Mouse (Mus musculus) midbrain, embryonic 16.5 days (tissue): ENCODE data around the gene Aen. TPM values are rescaled to one million over a fixed set of nuclear protein-coding genes. Genes with fewer than 3 reads are reported as not detected.

Experiments used
- ATAC-seq: fragments of 200-750 bp; cut with Nextera tagmentation; 2 replicates; pipeline ENCODE4 v1.8.0; 2017; ENCODE audit warnings: moderate TSS enrichment
- H3K27ac ChIP-seq: fragments of 300-500 bp; sonication (generic); 2 replicates; pipeline ENCODE4 v1.5.1; 2014; ENCODE audit warnings: mild to moderate bottlenecking, low read length, mixed read lengths
- H3K27me3 ChIP-seq: fragments of 300-500 bp; sonication (generic); 2 replicates; pipeline ENCODE4 v1.6.1; 2014; ENCODE audit warnings: low read depth, low read length, mixed read lengths; ENCODE audit not compliant: control insufficient read depth, insufficient read depth
- H3K36me3 ChIP-seq: fragments of 300-500 bp; sonication (generic); 2 replicates; pipeline ENCODE4 v1.6.1; 2014; ENCODE audit warnings: mild to moderate bottlenecking, low read length, moderate library complexity, mixed read lengths; ENCODE audit not compliant: control insufficient read depth, insufficient read depth
- H3K4me1 ChIP-seq: fragments of 300-500 bp; sonication (generic); 2 replicates; pipeline ENCODE4 v1.6.1; 2014; ENCODE audit warnings: mild to moderate bottlenecking, low read length, mixed read lengths; ENCODE audit not compliant: control insufficient read depth, insufficient read depth
- H3K4me2 ChIP-seq: fragments of 300-500 bp; sonication (generic); 2 replicates; pipeline ENCODE4 v1.6.1; 2014; ENCODE audit warnings: mild to moderate bottlenecking, low read length, mixed read lengths
- H3K4me3 ChIP-seq: fragments of 300-500 bp; sonication (generic); 2 replicates; pipeline ENCODE4 v1.5.1; 2014; ENCODE audit warnings: low read depth, mild to moderate bottlenecking, low read length, moderate library complexity, mixed read lengths
- H3K9ac ChIP-seq: fragments of 300-500 bp; sonication (generic); 2 replicates; pipeline ENCODE4 v1.6.1; 2014; ENCODE audit warnings: low read depth, low read length, mixed read lengths
- H3K9me3 ChIP-seq: fragments of 300-500 bp; sonication (generic); replicated peaks from 2 replicates; pipeline ENCODE4 v1.6.1; 2014; ENCODE audit warnings: mild to moderate bottlenecking, low read length, mixed read lengths; ENCODE audit not compliant: control insufficient read depth, poor library complexity, severe bottlenecking
- WGBS: fragments of 180-500 bp; shearing (Covaris S2); extraction: QIAGEN DNeasy Blood & Tissue Kit; methylation state at CpG from one replicate; pipeline ENCODE4 v1.1.7; 2014; 5-methylcytosine and 5-hydroxymethylcytosine counted together
- polyA plus RNA-seq: library from polyadenylated mRNA; unstranded; fragments of >200 nt; fragmentation: Nextera tagmentation; extraction: Ambion mirVana; gene quantifications from 2 replicates; pipeline ENCODE4 v1.2.1, GENCODE M21; 2015

The Aen gene
- polyA plus RNA-seq, 1 experiment from 2014 or later, result 54.0 TPM

GRCm38 (mm10) chr7:78910336-78911098, 14.9 kb downstream of the Aen start:
- Histone ChIP-seq H3K9ac (no peak overlapping the region), H3K4me1 (peaks cover 10% of the 10 kb centered on the region; the same call in 1 of the 2 replicates), H3K9me3 (no peaks in the 10 kb centered on the region), H3K27ac (no peak overlapping the region), H3K4me2 (no peak overlapping the region), H3K27me3 (no peaks in the 10 kb centered on the region; the same call in 1 of the 2 replicates), H3K4me3 (no peak overlapping the region), H3K36me3 (peaks cover 11% of the 10 kb centered on the region)
- ATAC-seq, result peak; percentile 27; the same call in 1 of the 2 replicates
- WGBS, result 39% methylated on average over 6 of the region's 6 CpGs

- no peak overlapping the region for H3K4me2 ChIP-seq
- no peaks in the 10 kb centered on the region for H3K9me3 ChIP-seq
- peaks cover 10% of the 10 kb centered on the region; the same call in 1 of the 2 replicates for H3K4me1 ChIP-seq
- ATAC-seq, result no peak
- no peak overlapping the region for H3K27ac ChIP-seq
- no peak overlapping the region for H3K9ac ChIP-seq
- no peak overlapping the region for H3K4me3 ChIP-seq
- H3K36me3 ChIP-seq, result peaks cover 11% of the 10 kb centered on the region
- 88% methylated on average over 4 of the region's 4 CpGs for WGBS
- no peaks in the 10 kb centered on the region; the same call in 1 of the 2 replicates for H3K27me3 ChIP-seq
These were observed 15.6 kb downstream of the Aen start for GRCm38 (mm10) chr7:78911209-78911608.

- H3K9me3 ChIP-seq, result no peaks in the 10 kb centered on the region
- peaks cover 2% of the 10 kb centered on the region; the same call in 1 of the 2 replicates for H3K36me3 ChIP-seq
- H3K4me2 ChIP-seq, result peak overlapping the region; percentile 39
- peak overlapping the region; percentile 5; the same call in 1 of the 2 replicates for H3K4me3 ChIP-seq
- peaks cover 10% of the 10 kb centered on the region; the same call in 1 of the 2 replicates for H3K4me1 ChIP-seq
- H3K27me3 ChIP-seq, result no peaks in the 10 kb centered on the region; the same call in 1 of the 2 replicates
- H3K9ac ChIP-seq, result no peak overlapping the region; the same call in 1 of the 2 replicates
- 11% methylated on average over 20 of the region's 20 CpGs for WGBS
- H3K27ac ChIP-seq, result no peak overlapping the region
- ATAC-seq, result peak; percentile 13; the same call in 1 of the 2 replicates
These were observed 16.8 kb downstream of the Aen start for GRCm38 (mm10) chr7:78912253-78912973.

- 0 out of 2 replicates have a peak, but pooled peaks have one; percentile 37 for ATAC-seq
- H3K4me3 ChIP-seq, result peak within 1 kb of the TSS; percentile 5; the same call in 1 of the 2 replicates
- no peaks in the 10 kb centered on the region for H3K9me3 ChIP-seq
These were observed 17.4 kb downstream of the Aen start, which contains the start of gene Isg20 for GRCm38 (mm10) chr7:78912974-78913474. Isg20 (plus strand) TSS chr7:78913424.

GRCm38 (mm10) chr7:78913649-78914544, 18.2 kb downstream of the Aen start:
- H3K27ac ChIP-seq, result no peak overlapping the region
- ATAC-seq, result no peak
- H3K9ac ChIP-seq, result no peak overlapping the region
- no peak overlapping the region for H3K4me2 ChIP-seq
- WGBS, result 82% methylated on average over 19 of the region's 19 CpGs
- no peaks in the 10 kb centered on the region; the same call in 1 of the 2 replicates for H3K27me3 ChIP-seq
- peaks cover 10% of the 10 kb centered on the region; the same call in 1 of the 2 replicates for H3K4me1 ChIP-seq
- no peaks in the 10 kb centered on the region for H3K9me3 ChIP-seq
- H3K4me3 ChIP-seq, result no peak overlapping the region
- H3K36me3 ChIP-seq, result no peaks in the 10 kb centered on the region

More at GRCm38 (mm10) chr7:78912974-78913474, 17.4 kb downstream of the Aen start, which contains the start of gene Isg20:
- Histone ChIP-seq H3K27me3 (no peaks in the 10 kb centered on the region; the same call in 1 of the 2 replicates), H3K4me1 (peaks cover 10% of the 10 kb centered on the region; the same call in 1 of the 2 replicates), H3K27ac (no peak within 1 kb of the TSS), H3K4me2 (peak within 1 kb of the TSS; percentile 39), H3K9ac (no peak within 1 kb of the TSS; the same call in 1 of the 2 replicates), H3K36me3 (peaks cover 2% of the 10 kb centered on the region; the same call in 1 of the 2 replicates)
- WGBS, result 57% methylated on average over 5 of the region's 5 CpGs

GRCm38 (mm10) chr7:78914545-78914845, 18.8 kb downstream of the Aen start:
- Histone ChIP-seq H3K27me3 (no peaks in the 10 kb centered on the region; the same call in 1 of the 2 replicates), H3K4me2 (no peak overlapping the region), H3K9ac (no peak overlapping the region), H3K27ac (no peak overlapping the region), H3K4me3 (no peak overlapping the region), H3K36me3 (no peaks in the 10 kb centered on the region), H3K9me3 (no peaks in the 10 kb centered on the region), H3K4me1 (peaks cover 10% of the 10 kb centered on the region; the same call in 1 of the 2 replicates)
- no peak for ATAC-seq
- 95% methylated on average over 3 of the region's 3 CpGs for whole genome bisulfite sequencing

- no peaks in the 10 kb centered on the region for H3K36me3 ChIP-seq
- no peaks in the 10 kb centered on the region for H3K9me3 ChIP-seq
- ATAC-seq, result no peak
- H3K27ac ChIP-seq, result no peak overlapping the region
- H3K4me1 ChIP-seq, result peaks cover 10% of the 10 kb centered on the region; the same call in 1 of the 2 replicates
- 83% methylated on average over 11 of the region's 11 CpGs for WGBS
- H3K4me2 ChIP-seq, result no peak overlapping the region
- no peak overlapping the region for H3K9ac ChIP-seq
- H3K27me3 ChIP-seq, result no peaks in the 10 kb centered on the region; the same call in 1 of the 2 replicates
- H3K4me3 ChIP-seq, result no peak overlapping the region
These were observed 19.3 kb downstream of the Aen start for GRCm38 (mm10) chr7:78914896-78915510.

GRCm38 (mm10) chr7:78918686-78919085, 23.0 kb downstream of the Aen start:
- no peak overlapping the region for H3K27ac ChIP-seq
- no peak overlapping the region for H3K4me3 ChIP-seq
- H3K4me2 ChIP-seq, result no peak overlapping the region
- no peak overlapping the region for H3K9ac ChIP-seq
- WGBS, result 60% methylated on average over 4 of the region's 4 CpGs
- H3K36me3 ChIP-seq, result no peaks in the 10 kb centered on the region
- no peaks in the 10 kb centered on the region for H3K27me3 ChIP-seq
- no peak for ATAC-seq
- H3K4me1 ChIP-seq, result peaks cover 2% of the 10 kb centered on the region; the same call in 1 of the 2 replicates
- H3K9me3 ChIP-seq, result no peaks in the 10 kb centered on the region
